Mouse (Mus musculus) urinary bladder, postnatal 10 days (tissue): ENCODE data around the gene Rbl2.

Source experiments
- DNase-seq: peaks from one replicate; pipeline ENCODE4 v3.0.0; 2022; ENCODE audit warnings: low spot score

Gene Rbl2

GRCm38 (mm10) chr8:91106271-91106670 lies 36.4 kb downstream of the Rbl2 start:
- no peak for DNase-seq

GRCm38 (mm10) chr8:91111868-91112477 lies 42.1 kb downstream of the Rbl2 start:
- DNase-seq, result no peak

- DNase-seq, result no peak
Observed at GRCm38 (mm10) chr8:91114428-91114827, 44.6 kb downstream of the Rbl2 start.

- no peak for DNase-seq
Observed at GRCm38 (mm10) chr8:91114910-91115309, 45.1 kb downstream of the Rbl2 start.

GRCm38 (mm10) chr8:91117537-91117936 lies 47.7 kb downstream of the Rbl2 start:
- DNase-seq, result no peak

- DNase-seq, result no peak
Observed at GRCm38 (mm10) chr8:91118131-91118530, 48.3 kb downstream of the Rbl2 start.

- no peak for DNase-seq
Observed at GRCm38 (mm10) chr8:91124315-91124714, 54.5 kb downstream of the Rbl2 start.

GRCm38 (mm10) chr8:91126786-91127185 lies 56.9 kb downstream of the Rbl2 start:
- no peak for DNase-seq

- DNase-seq, result no peak
Observed at GRCm38 (mm10) chr8:91132731-91133130, 62.9 kb downstream of the Rbl2 start.

GRCm38 (mm10) chr8:91133441-91134069 lies 63.7 kb downstream of the Rbl2 start:
- no peak for DNase-seq

GRCm38 (mm10) chr8:91134070-91134475 lies 64.2 kb downstream of the Rbl2 start:
- DNase-seq, result peak; percentile 94

GRCm38 (mm10) chr8:91134659-91135058 lies 64.8 kb downstream of the Rbl2 start:
- no peak for DNase-seq

- no peak for DNase-seq
Observed at GRCm38 (mm10) chr8:91135308-91136181, 65.7 kb downstream of the Rbl2 start.

- no peak for DNase-seq
Observed at GRCm38 (mm10) chr8:91140828-91141227, 71.0 kb downstream of the Rbl2 start.

GRCm38 (mm10) chr8:91147715-91148114 lies 77.9 kb downstream of the Rbl2 start:
- no peak for DNase-seq

- DNase-seq, result no peak
Observed at GRCm38 (mm10) chr8:91148643-91149178, 78.9 kb downstream of the Rbl2 start.

GRCm38 (mm10) chr8:91149298-91149697 lies 79.4 kb downstream of the Rbl2 start:
- DNase-seq, result no peak

GRCm38 (mm10) chr8:91151531-91151930 lies 81.7 kb downstream of the Rbl2 start:
- DNase-seq, result no peak

- DNase-seq, result no peak
Observed at GRCm38 (mm10) chr8:91153831-91154230, 84.0 kb downstream of the Rbl2 start.

- DNase-seq, result no peak
Observed at GRCm38 (mm10) chr8:91154564-91154963, 84.7 kb downstream of the Rbl2 start.

- DNase-seq, result no peak
Observed at GRCm38 (mm10) chr8:91158617-91159016, 88.8 kb downstream of the Rbl2 start.

GRCm38 (mm10) chr8:91159959-91160800 lies 90.3 kb downstream of the Rbl2 start:
- DNase-seq, result no peak
